Mouse (Mus musculus): ENCODE results near the gene Itpk1. TPM values are rescaled to one million over a fixed set of nuclear protein-coding genes. Genes with fewer than 3 reads are reported as not detected.
"Not testable (repeated sequence)": the region's sequence is repeated elsewhere in the genome, so short reads cannot be mapped to it uniquely, and the experiment has no call there.

The Itpk1 gene
- polyA plus RNA-seq, 1 experiment from 2014 or later = 12.0 TPM

DNA sequence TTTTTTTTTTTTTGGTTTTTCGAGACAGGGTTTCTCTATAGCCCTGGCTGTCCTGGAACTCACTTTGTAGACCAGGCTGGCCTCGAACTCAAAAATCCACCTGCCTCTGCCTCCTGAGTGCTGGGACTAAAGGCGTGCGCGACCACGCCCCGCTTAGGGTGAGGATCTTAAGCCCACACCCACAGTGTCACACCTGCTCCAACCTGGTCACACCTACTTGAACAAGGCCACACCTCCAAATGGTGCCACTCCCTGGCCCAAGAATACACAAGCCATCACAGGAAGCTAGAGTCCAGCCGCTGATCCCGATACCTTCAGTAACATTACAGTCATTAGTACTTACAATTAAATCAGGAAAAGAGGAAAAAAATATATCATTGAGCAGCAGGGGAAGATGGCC is 74.3 kb downstream of the Itpk1 start:
- H3K27me3 ChIP-seq; H3K4me2 ChIP-seq (replicated peaks); H3K27ac ChIP-seq; H3K4me3 ChIP-seq; H3K9ac ChIP-seq; H3K9me3 ChIP-seq; H3K36me3 ChIP-seq; ATAC-seq (ENCODE audit: insufficient number of reproducible peaks, insufficient read depth, low FRiP score, low TSS enrichment): not testable (repeated sequence)
- WGBS = 92% methylated on average over 9 of the region's 9 CpGs
- peaks cover 11% of the 10 kb centered on the region; the same call in 1 of the 2 replicates for H3K4me1 ChIP-seq

DNA sequence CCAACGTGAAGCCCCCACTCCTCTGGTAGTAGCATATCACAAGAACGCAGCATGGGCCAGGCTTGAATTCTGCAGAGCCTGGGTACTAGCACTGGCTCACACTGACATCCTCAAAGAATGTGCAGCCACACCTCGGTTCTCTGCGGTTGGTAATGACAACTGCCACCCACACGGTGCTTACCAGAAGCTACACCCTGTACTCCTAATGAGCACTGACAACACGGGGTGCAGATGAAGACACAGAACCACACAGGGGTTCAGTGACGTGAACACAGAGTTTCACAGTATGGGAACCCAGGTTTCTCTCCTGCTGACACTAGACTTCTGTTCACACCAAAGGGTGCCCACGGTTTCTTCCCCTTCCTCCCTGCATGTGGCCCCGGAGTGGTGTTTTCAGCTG is 76.5 kb downstream of the Itpk1 start:
- WGBS = 84% methylated on average over 9 of the region's 9 CpGs
- no peak overlapping the region for H3K4me3 ChIP-seq
- no peaks in the 10 kb centered on the region for H3K36me3 ChIP-seq
- no peak overlapping the region for H3K4me2 ChIP-seq (replicated peaks)
- H3K27ac ChIP-seq = no peak overlapping the region
- H3K9ac ChIP-seq = no peak overlapping the region
- H3K4me1 ChIP-seq = peaks cover 5% of the 10 kb centered on the region; the same call in 1 of the 2 replicates
- H3K9me3 ChIP-seq = no peaks in the 10 kb centered on the region
- ATAC-seq (ENCODE audit: insufficient number of reproducible peaks, insufficient read depth, low FRiP score, low TSS enrichment) = no peak
- no peaks in the 10 kb centered on the region for H3K27me3 ChIP-seq

DNA sequence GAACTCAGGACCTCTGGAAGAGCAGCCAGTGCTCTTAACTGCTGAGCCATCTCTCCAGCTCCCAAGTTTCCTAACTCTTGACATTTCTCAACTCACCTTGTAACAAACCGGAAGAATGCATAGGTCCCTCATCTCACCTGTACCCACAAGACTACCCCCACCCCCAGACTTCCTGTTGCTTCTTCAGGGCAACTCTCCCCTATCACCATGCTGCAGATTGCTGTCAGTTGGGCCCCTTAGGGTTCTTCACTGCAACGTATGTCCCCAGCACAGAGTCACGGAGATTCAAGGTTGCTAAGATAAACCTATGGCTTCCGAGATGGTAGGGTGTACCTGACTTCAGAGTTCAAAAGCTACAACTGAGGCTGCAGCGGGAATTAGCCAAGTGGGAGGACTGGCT is 77.2 kb downstream of the Itpk1 start:
- ATAC-seq (ENCODE audit: insufficient number of reproducible peaks, insufficient read depth, low FRiP score, low TSS enrichment) = no peak
- Histone ChIP-seq H3K27me3 (no peaks in the 10 kb centered on the region), H3K4me2 (replicated peaks) (no peak overlapping the region), H3K9ac (no peak overlapping the region), H3K27ac (no peak overlapping the region), H3K4me3 (no peak overlapping the region), H3K4me1 (no peaks in the 10 kb centered on the region), H3K9me3 (no peaks in the 10 kb centered on the region), H3K36me3 (no peaks in the 10 kb centered on the region)
- 93% methylated on average over 5 of the region's 5 CpGs for WGBS

DNA sequence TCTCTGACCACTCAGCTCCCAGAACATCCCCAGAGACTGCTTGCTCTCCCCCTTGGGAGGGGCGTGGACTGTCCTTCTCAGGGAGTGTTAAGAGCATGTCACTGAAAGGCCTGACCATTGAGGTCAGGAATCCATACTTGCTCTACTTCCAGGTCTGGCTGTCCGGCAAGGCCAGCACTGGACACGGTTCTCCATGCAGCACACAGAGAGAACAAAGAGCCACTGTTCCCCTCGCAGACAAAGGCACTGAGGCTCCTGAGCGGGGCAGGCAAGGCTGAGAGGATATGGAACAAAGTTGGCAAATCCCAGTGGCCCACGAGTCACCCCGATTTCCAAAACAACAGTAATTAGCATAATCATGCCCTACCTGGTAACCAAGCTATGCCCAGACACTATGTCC is 77.9 kb downstream of the Itpk1 start:
- Histone ChIP-seq H3K9me3 (no peaks in the 10 kb centered on the region), H3K36me3 (no peaks in the 10 kb centered on the region), H3K9ac (no peak overlapping the region), H3K27me3 (no peaks in the 10 kb centered on the region), H3K4me2 (replicated peaks) (no peak overlapping the region), H3K4me3 (no peak overlapping the region), H3K4me1 (no peaks in the 10 kb centered on the region), H3K27ac (no peak overlapping the region)
- ATAC-seq (ENCODE audit: insufficient number of reproducible peaks, insufficient read depth, low FRiP score, low TSS enrichment) = no peak
- 37% methylated on average over 7 of the region's 7 CpGs for WGBS

DNA sequence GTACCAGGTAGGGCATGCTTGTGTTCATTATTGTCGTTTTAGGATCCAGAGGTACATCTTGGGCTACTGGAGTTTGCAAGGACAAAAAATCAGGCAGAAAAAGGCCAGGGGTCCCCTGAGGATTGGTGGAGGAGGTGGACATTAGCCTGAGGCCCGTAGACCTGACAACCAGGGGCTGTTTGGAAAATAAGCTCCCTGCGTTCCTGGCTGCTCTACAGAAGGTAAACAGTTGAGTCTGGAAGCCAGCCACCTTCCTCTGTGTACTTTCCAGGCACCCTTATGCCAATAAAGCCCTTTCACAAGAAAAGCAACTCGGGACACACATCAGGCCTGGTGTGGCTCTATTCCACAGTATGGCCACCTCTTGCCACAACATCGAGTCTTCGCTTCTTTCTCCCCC is 79.0 kb downstream of the Itpk1 start:
- H3K9me3 ChIP-seq = no peaks in the 10 kb centered on the region
- ATAC-seq (ENCODE audit: insufficient number of reproducible peaks, insufficient read depth, low FRiP score, low TSS enrichment) = no peak
- no peak overlapping the region for H3K4me2 ChIP-seq (replicated peaks)
- H3K36me3 ChIP-seq = 0 out of 2 replicates have a peak, but pooled peaks cover 4% of the 10 kb centered on the region
- H3K9ac ChIP-seq = no peak overlapping the region
- H3K4me3 ChIP-seq = no peak overlapping the region
- no peaks in the 10 kb centered on the region for H3K27me3 ChIP-seq
- 81% methylated on average over 6 of the region's 6 CpGs for WGBS
- no peak overlapping the region for H3K27ac ChIP-seq
- H3K4me1 ChIP-seq = no peaks in the 10 kb centered on the region

DNA sequence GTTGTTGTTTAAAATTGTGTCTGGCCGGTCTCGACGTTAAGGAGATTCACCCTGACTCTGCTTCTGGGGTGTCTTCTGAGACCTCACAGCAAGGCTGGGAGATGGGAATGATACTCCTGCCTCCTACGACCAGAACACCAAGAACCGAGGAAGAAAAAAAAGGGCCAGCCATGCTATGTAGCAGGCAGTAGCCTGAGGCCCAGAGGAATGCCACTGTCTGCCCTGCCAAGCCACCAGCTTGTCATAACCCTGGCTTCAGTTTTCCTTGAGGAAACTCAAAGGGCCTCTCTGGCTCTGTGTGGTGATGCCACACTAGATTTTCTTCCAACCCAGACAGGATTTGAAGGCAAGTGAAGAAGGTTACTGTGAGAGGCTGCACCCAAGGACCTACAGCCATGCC is 79.6 kb downstream of the Itpk1 start:
- no peak overlapping the region for H3K4me3 ChIP-seq
- no peaks in the 10 kb centered on the region for H3K27me3 ChIP-seq
- ATAC-seq (ENCODE audit: insufficient number of reproducible peaks, insufficient read depth, low FRiP score, low TSS enrichment) = no peak
- no peaks in the 10 kb centered on the region for H3K4me1 ChIP-seq
- H3K36me3 ChIP-seq = 0 out of 2 replicates have a peak, but pooled peaks cover 4% of the 10 kb centered on the region
- no peak overlapping the region for H3K9ac ChIP-seq
- H3K27ac ChIP-seq = no peak overlapping the region
- no peaks in the 10 kb centered on the region for H3K9me3 ChIP-seq
- 72% methylated on average over 5 of the region's 5 CpGs for WGBS
- H3K4me2 ChIP-seq (replicated peaks) = no peak overlapping the region

DNA sequence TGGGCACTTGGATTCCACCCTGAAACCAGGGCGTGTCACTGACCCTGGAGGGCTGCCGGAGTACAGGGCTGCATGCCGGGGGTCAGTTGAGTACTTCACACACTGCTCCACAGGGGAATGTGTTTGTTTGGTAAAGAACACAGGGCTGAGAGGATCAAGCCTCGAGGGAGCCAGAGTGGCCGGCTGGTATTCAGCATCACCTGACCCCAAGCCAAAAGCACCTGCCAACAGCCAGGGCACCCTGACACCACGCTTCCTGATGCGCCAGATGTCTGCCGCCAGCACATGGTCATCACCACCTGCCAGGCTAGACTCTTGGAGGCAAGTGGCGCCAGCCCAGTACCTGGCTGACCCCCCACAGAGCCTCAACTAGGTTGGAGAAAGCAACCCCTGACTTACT is 80.9 kb downstream of the Itpk1 start:
- H3K36me3 ChIP-seq = 0 out of 2 replicates have a peak, but pooled peaks cover 4% of the 10 kb centered on the region
- H3K4me3 ChIP-seq = no peak overlapping the region
- H3K4me1 ChIP-seq = 0 out of 2 replicates have a peak, but pooled peaks cover 3% of the 10 kb centered on the region
- H3K27ac ChIP-seq = no peak overlapping the region
- no peaks in the 10 kb centered on the region for H3K9me3 ChIP-seq
- no peak for ATAC-seq (ENCODE audit: insufficient number of reproducible peaks, insufficient read depth, low FRiP score, low TSS enrichment)
- H3K27me3 ChIP-seq = no peaks in the 10 kb centered on the region
- no peak overlapping the region for H3K9ac ChIP-seq
- WGBS = 69% methylated on average over 9 of the region's 9 CpGs
- H3K4me2 ChIP-seq (replicated peaks) = no peak overlapping the region

DNA sequence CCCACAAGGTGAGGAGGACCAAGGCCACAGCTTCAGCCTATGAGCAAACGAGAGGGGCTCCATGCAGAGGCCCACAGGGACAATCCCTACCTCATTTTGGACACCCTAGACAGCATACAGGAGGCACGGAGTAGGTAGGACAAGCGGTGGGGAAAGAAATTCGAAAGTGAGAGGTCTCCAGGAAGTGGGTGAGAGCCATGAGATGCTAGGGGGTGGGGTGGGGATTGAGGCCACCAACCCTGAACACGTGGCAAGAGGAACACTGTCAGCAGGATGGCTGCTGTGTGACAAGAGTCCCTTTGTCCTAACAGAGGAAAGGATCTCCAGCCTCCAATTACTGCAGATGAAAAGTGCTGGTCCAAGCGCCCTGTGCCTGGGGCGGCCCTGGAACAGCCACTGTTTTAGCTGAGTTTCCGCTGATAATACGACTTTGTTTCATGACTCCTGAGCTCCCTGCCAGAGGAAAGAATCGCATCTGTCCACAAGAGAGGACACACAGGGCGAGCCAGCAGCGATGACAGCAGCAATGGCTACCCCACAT is 82.4 kb downstream of the Itpk1 start:
- H3K27me3 ChIP-seq = no peaks in the 10 kb centered on the region
- 33% methylated on average over 12 of the region's 12 CpGs for WGBS
- H3K36me3 ChIP-seq = 0 out of 2 replicates have a peak, but pooled peaks cover 4% of the 10 kb centered on the region
- H3K9me3 ChIP-seq = no peaks in the 10 kb centered on the region
- no peak overlapping the region for H3K27ac ChIP-seq
- no peak for ATAC-seq (ENCODE audit: insufficient number of reproducible peaks, insufficient read depth, low FRiP score, low TSS enrichment)
- peaks cover 3% of the 10 kb centered on the region; the same call in 1 of the 2 replicates for H3K4me1 ChIP-seq
- no peak overlapping the region for H3K4me2 ChIP-seq (replicated peaks)
- H3K4me3 ChIP-seq = no peak overlapping the region
- no peak overlapping the region for H3K9ac ChIP-seq

DNA sequence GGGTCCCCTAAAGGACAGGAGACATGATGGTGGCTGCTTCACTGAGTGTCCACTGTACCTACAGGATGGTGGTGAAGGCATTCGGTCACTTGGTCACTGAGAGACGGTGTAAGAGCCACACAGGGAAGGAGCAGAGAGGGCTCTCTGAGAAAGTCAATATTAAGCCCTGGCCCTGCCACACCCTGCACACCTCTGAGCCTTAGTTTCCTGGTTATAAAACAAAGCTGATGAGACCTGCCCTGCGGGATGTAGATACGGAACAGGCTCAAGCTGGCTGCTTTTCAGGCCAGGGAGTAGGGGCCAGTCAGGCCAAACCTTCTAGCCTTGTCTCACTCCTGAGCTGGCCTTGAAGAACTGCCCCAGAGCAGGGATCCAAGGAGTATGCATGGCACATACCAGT is 82.9 kb downstream of the Itpk1 start:
- H3K4me2 ChIP-seq (replicated peaks) = no peak overlapping the region
- ATAC-seq (ENCODE audit: insufficient number of reproducible peaks, insufficient read depth, low FRiP score, low TSS enrichment) = no peak
- 83% methylated on average over 4 of the region's 4 CpGs for WGBS
- no peaks in the 10 kb centered on the region for H3K27me3 ChIP-seq
- no peak overlapping the region for H3K27ac ChIP-seq
- H3K9me3 ChIP-seq = no peaks in the 10 kb centered on the region
- H3K36me3 ChIP-seq = 0 out of 2 replicates have a peak, but pooled peaks cover 4% of the 10 kb centered on the region
- H3K4me1 ChIP-seq = peaks cover 7% of the 10 kb centered on the region; the same call in 1 of the 2 replicates
- H3K4me3 ChIP-seq = no peak overlapping the region
- H3K9ac ChIP-seq = no peak overlapping the region

DNA sequence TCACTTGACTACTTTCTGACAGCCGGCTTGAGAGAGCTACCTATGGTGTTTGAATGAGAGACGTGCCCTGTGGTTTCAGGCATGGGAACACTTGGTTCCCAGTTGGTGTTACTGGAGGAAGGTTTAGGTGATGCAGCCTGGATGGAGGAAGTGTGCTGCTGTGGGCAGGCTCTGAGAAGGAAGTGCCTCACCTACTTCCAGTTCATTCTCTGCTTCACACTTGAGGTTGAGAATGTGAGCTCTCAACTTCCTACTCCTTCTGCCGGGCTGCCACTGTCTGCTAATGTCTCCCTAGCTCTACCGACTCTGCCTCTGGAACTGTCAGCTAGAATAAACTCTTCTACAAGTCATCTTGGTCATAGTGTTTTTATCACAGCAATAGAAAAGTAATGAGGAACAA is 83.5 kb downstream of the Itpk1 start:
- WGBS = 86% methylated on average over 4 of the region's 4 CpGs
- ATAC-seq (ENCODE audit: insufficient number of reproducible peaks, insufficient read depth, low FRiP score, low TSS enrichment) = no peak

DNA sequence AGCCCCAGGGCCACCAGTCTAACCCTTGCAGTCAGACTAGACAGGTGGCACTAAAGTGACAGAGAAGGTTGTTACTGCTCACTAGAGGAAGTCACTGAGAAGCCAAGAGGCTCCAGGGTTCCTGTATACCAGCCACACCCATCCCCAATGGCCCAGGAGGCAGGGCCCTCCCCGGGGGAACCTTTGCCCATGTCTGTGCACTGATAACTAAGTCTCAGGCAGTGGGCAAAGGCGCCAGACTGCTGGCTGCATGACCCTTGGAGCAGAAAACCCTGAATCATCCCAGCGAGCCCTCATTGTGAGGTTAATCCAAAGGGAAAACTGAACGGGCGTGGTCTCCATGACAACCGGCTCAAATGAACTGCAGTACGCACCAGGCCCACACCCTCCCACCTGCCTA is 84.8 kb downstream of the Itpk1 start:
- Histone ChIP-seq H3K4me1 (peaks cover 14% of the 10 kb centered on the region; the same call in 1 of the 2 replicates), H3K4me2 (replicated peaks) (no peak overlapping the region), H3K27me3 (no peaks in the 10 kb centered on the region), H3K9me3 (no peaks in the 10 kb centered on the region), H3K27ac (no peak overlapping the region), H3K4me3 (no peak overlapping the region), H3K9ac (no peak overlapping the region), H3K36me3 (0 out of 2 replicates have a peak, but pooled peaks cover 4% of the 10 kb centered on the region)
- ATAC-seq (ENCODE audit: insufficient number of reproducible peaks, insufficient read depth, low FRiP score, low TSS enrichment) = no peak
- 74% methylated on average over 7 of the region's 7 CpGs for WGBS

More for the DNA sequence above, 83.5 kb downstream of the Itpk1 start:
- Histone ChIP-seq H3K4me3 (no peak overlapping the region), H3K4me2 (replicated peaks) (no peak overlapping the region), H3K36me3 (0 out of 2 replicates have a peak, but pooled peaks cover 4% of the 10 kb centered on the region), H3K4me1 (peaks cover 13% of the 10 kb centered on the region; the same call in 1 of the 2 replicates), H3K27me3 (no peaks in the 10 kb centered on the region), H3K9me3 (no peaks in the 10 kb centered on the region), H3K9ac (no peak overlapping the region), H3K27ac (no peak overlapping the region)

DNA sequence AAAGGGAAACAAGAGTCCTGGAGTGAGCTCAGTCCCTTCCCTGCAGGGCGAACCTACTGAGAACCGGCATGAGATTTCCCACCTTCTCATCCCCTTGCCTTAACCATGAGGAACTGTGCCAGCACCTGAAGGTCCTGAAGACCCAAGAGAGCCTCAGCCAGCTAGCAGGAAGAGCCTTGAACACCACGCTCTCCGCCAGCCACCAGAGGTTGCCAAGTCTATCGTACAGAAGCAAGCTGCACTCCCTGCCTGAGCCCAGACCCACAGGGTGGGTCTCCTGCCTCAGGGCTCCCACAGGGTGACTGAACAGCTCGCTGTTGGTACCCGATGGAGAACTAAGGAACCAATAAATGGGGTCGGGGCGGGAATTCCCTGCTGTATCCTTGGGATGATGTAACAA is 86.6 kb downstream of the Itpk1 start:
- no peak overlapping the region for H3K9ac ChIP-seq
- whole genome bisulfite sequencing = 54% methylated on average over 9 of the region's 9 CpGs

More for the DNA sequence above, 86.6 kb downstream of the Itpk1 start:
- no peaks in the 10 kb centered on the region for H3K9me3 ChIP-seq
- no peak for ATAC-seq (ENCODE audit: insufficient number of reproducible peaks, insufficient read depth, low FRiP score, low TSS enrichment)
- H3K27me3 ChIP-seq = no peaks in the 10 kb centered on the region
- no peak overlapping the region for H3K4me3 ChIP-seq
- H3K4me2 ChIP-seq (replicated peaks) = no peak overlapping the region
- 0 out of 2 replicates have a peak, but pooled peaks cover 4% of the 10 kb centered on the region for H3K36me3 ChIP-seq
- no peak overlapping the region for H3K27ac ChIP-seq
- peaks cover 20% of the 10 kb centered on the region; the same call in 1 of the 2 replicates for H3K4me1 ChIP-seq

Data from embryonic facial prominence, embryonic 12.5 days (tissue).